In genomic region chr12:111938623-111939177, GRCm38 (mm10) we compare ENCODE assay signal across 15 mouse cellular contexts. TPM values are rescaled to one million over a fixed set of nuclear protein-coding genes. Genes with fewer than 3 reads are reported as not detected.
A peak's percentile ranks its signal among the peaks of the same experiment; 100 is the strongest.
DNase-seq lines count a peak whose midpoint lies in the region; ATAC-seq lines count a peak whose summit lies in the region.
"Had no signal": no experiment of that assay in that cellular context is flagged by ENCODE, and none has a peak within 500 bp of the region (broad histone marks: within the 10 kb centered on the region; RNA-seq: fewer than 3 reads in every experiment).

No protein-coding gene starts in this region.

- peaks cover 18% of the 10 kb centered on the region for H3K4me1 ChIP-seq in hindbrain, embryonic 12.5 days
- H3K4me1 ChIP-seq in hindbrain, embryonic 16.5 days (ENCODE audit: control insufficient read depth, insufficient read depth, low read depth, low read length), result peaks cover 8% of the 10 kb centered on the region
- H3K4me1 ChIP-seq in limb, embryonic 15.5 days, result peaks cover 47% of the 10 kb centered on the region

- H3K4me2 ChIP-seq in hindbrain, embryonic 12.5 days (replicated peaks), result no peak overlapping the region
- no peak overlapping the region for H3K4me2 ChIP-seq in hindbrain, embryonic 16.5 days (ENCODE audit: low read length)
- H3K4me2 ChIP-seq in limb, embryonic 15.5 days, result no peak overlapping the region

- peak overlapping the region; percentile 41; the same call in 1 of the 2 replicates for H3K27ac ChIP-seq in hindbrain, embryonic 12.5 days
- no peak overlapping the region for H3K27ac ChIP-seq in hindbrain, embryonic 16.5 days (ENCODE audit: low read depth, low read length)
- peak overlapping the region; percentile 85 for H3K27ac ChIP-seq in limb, embryonic 15.5 days

- H3K36me3 ChIP-seq in hindbrain, embryonic 12.5 days, result no peaks in the 10 kb centered on the region
- H3K36me3 ChIP-seq in hindbrain, embryonic 16.5 days (ENCODE audit: control insufficient read depth, insufficient read depth, low read length), result no peaks in the 10 kb centered on the region
- H3K36me3 ChIP-seq in limb, embryonic 15.5 days, result no peaks in the 10 kb centered on the region

- no peak overlapping the region for H3K9ac ChIP-seq in hindbrain, embryonic 12.5 days
- no peak overlapping the region for H3K9ac ChIP-seq in hindbrain, embryonic 16.5 days (ENCODE audit: low read depth, low read length)
- H3K9ac ChIP-seq in limb, embryonic 15.5 days, result no peak overlapping the region

- no peak for ATAC-seq in hindbrain, embryonic 12.5 days (ENCODE audit: low FRiP score)
- no peak for ATAC-seq in hindbrain, embryonic 16.5 days
- peak; percentile 71 for ATAC-seq in limb, embryonic 15.5 days (ENCODE audit: insufficient number of reproducible peaks, low FRiP score, low TSS enrichment, low read depth)

- DNase-seq in ES-CJ7 (ENCODE audit: low read depth, low spot score), result peak; percentile 72
- DNase-seq in embryo, embryonic 11 days, result peak; percentile 67
- DNase-seq in layer of hippocampus, postnatal 25 days (ENCODE audit: extremely low spot score in 1 of 2, low spot score in 1 of 2), result no peak
- DNase-seq in adrenal gland, postnatal 4 days (ENCODE audit: low spot score in 2 of 2), result no peak
- no peak for DNase-seq in gastrocnemius, postnatal 4 days (ENCODE audit: low spot score in 2 of 2)
- DNase-seq: cerebellum, postnatal 10 days; kidney, postnatal 36 days; right cerebral cortex, postnatal 14 days; thymus, postnatal 25 days had no signal

- no peaks in the 10 kb centered on the region for H3K9me3 ChIP-seq in hindbrain, embryonic 12.5 days (replicated peaks)
- H3K9me3 ChIP-seq in hindbrain, embryonic 16.5 days (ENCODE audit: control insufficient read depth, low read length), result no peaks in the 10 kb centered on the region
- H3K9me3 ChIP-seq in limb, embryonic 15.5 days, result no peaks in the 10 kb centered on the region

- H3K4me3 ChIP-seq in hindbrain, embryonic 12.5 days, result no peak overlapping the region
- H3K4me3 ChIP-seq in hindbrain, embryonic 16.5 days (ENCODE audit: low read length), result no peak overlapping the region
- no peak overlapping the region for H3K4me3 ChIP-seq in limb, embryonic 15.5 days

- 69% methylated on average over 1 of the region's 1 CpGs for WGBS in hindbrain, embryonic 12.5 days
- WGBS in hindbrain, embryonic 16.5 days, result 81% methylated on average over 1 of the region's 1 CpGs
- 11% methylated on average over 1 of the region's 1 CpGs for WGBS in limb, embryonic 15.5 days

- 0 out of 2 replicates have a peak, but pooled peaks cover 8% of the 10 kb centered on the region for H3K27me3 ChIP-seq in hindbrain, embryonic 12.5 days
- H3K27me3 ChIP-seq in hindbrain, embryonic 16.5 days (replicated peaks; ENCODE audit: control insufficient read depth, insufficient read depth, low read length), result no peaks in the 10 kb centered on the region
- no peaks in the 10 kb centered on the region for H3K27me3 ChIP-seq in limb, embryonic 15.5 days

RNA-seq across cellular contexts. Expression of gene Atp5mpl, which starts 28.1 kb away (rescaled TPM):
- polyA plus RNA-seq in hindbrain, embryonic 12.5 days (2016; fragmentation: Nextera tagmentation; extraction: Ambion mirVana), result 524 and 615 TPM in 2 replicates
- 694 and 757 TPM in 2 replicates for polyA plus RNA-seq in hindbrain, embryonic 16.5 days (2015; fragmentation: Nextera tagmentation; extraction: Ambion mirVana)
- polyA plus RNA-seq in limb, embryonic 15.5 days (2015; fragmentation: Nextera tagmentation; extraction: Ambion mirVana), result 515 and 585 TPM in 2 replicates
- 100 to 1,000 TPM; 374 to 410 TPM for total RNA-seq in layer of hippocampus, postnatal 25 days (2021)
- 100 to 1,000 TPM; 402 to 432 TPM for total RNA-seq in adrenal gland, postnatal 4 days (2021)
- total RNA-seq in gastrocnemius, postnatal 4 days (2021), result 100 to 1,000 TPM; 830 to 852 TPM

RNA-seq across cellular contexts. Expression of gene Ppp1r13b, which starts 30.8 kb away (rescaled TPM):
- polyA plus RNA-seq in hindbrain, embryonic 12.5 days (2016; fragmentation: Nextera tagmentation; extraction: Ambion mirVana), result 18.5 and 21.4 TPM in 2 replicates
- polyA plus RNA-seq in hindbrain, embryonic 16.5 days (2015; fragmentation: Nextera tagmentation; extraction: Ambion mirVana), result 17.9 and 36.4 TPM in 2 replicates
- polyA plus RNA-seq in limb, embryonic 15.5 days (2015; fragmentation: Nextera tagmentation; extraction: Ambion mirVana), result 11.8 and 14.9 TPM in 2 replicates
- total RNA-seq in layer of hippocampus, postnatal 25 days (2021), result 10 to 100 TPM; 89.5 to 91.9 TPM
- total RNA-seq in adrenal gland, postnatal 4 days (2021), result 10 to 100 TPM; 26.7 to 30.5 TPM
- 10 to 100 TPM; 13.1 to 15.8 TPM for total RNA-seq in gastrocnemius, postnatal 4 days (2021)

RNA-seq across cellular contexts. Expression of gene Tdrd9, which starts 32.7 kb away (rescaled TPM):
- polyA plus RNA-seq in hindbrain, embryonic 12.5 days (2016; fragmentation: Nextera tagmentation; extraction: Ambion mirVana), result 0.36 and 0.63 TPM in 2 replicates
- polyA plus RNA-seq in hindbrain, embryonic 16.5 days (2015; fragmentation: Nextera tagmentation; extraction: Ambion mirVana), result 0.24 and 0.29 TPM in 2 replicates
- 0.19 and 0.88 TPM in 2 replicates for polyA plus RNA-seq in limb, embryonic 15.5 days (2015; fragmentation: Nextera tagmentation; extraction: Ambion mirVana)
- total RNA-seq in layer of hippocampus, postnatal 25 days (2021), result under 1 TPM; 0.09 to 0.22 TPM
- under 1 TPM; 0.34 to 0.40 TPM for total RNA-seq in adrenal gland, postnatal 4 days (2021)
- total RNA-seq in gastrocnemius, postnatal 4 days (2021), result under 1 TPM; 0.44 to 0.49 TPM
- total RNA-seq: monocyte, adult 5-6 weeks had no signal

RNA-seq across cellular contexts. Expression of gene Rd3l, which starts 42.4 kb away (rescaled TPM):
- polyA plus RNA-seq in hindbrain, embryonic 12.5 days (2016; fragmentation: Nextera tagmentation; extraction: Ambion mirVana), result not detected in 2 replicates
- polyA plus RNA-seq in hindbrain, embryonic 16.5 days (2015; fragmentation: Nextera tagmentation; extraction: Ambion mirVana), result not detected in 2 replicates
- not detected in 2 replicates for polyA plus RNA-seq in limb, embryonic 15.5 days (2015; fragmentation: Nextera tagmentation; extraction: Ambion mirVana)
- not detected for total RNA-seq in layer of hippocampus, postnatal 25 days (2021)
- not detected for total RNA-seq in adrenal gland, postnatal 4 days (2021)
- total RNA-seq in gastrocnemius, postnatal 4 days (2021), result not detected
- total RNA-seq: ES-E14; gastrocnemius, adult 8-10 months; monocyte, adult 5-6 weeks had no signal

Comparison
In these comparisons a context has a peak if more than half of its experiments do, and no peak if none do; other contexts are left out.
1. DNase-seq: peak in ES-CJ7 (single experiment) and embryo, embryonic 11 days (single experiment); none in layer of hippocampus, postnatal 25 days (0 of 2), adrenal gland, postnatal 4 days (0 of 2) and gastrocnemius, postnatal 4 days (0 of 2).